Mouse (Mus musculus) C2C12 (cell line): ENCODE data around the gene Tacc3.

Experiments
- CEBPB ChIP-seq: IDR thresholded peaks from one replicate; pipeline ENCODE4 v1.6.1; 2011; ENCODE audit warnings: low read depth, mild to moderate bottlenecking, control low read depth, moderate library complexity
- CTCF ChIP-seq: IDR thresholded peaks from one replicate; pipeline ENCODE4 v1.5.1; 2011; ENCODE audit not compliant: control insufficient read depth, insufficient read depth, insufficient read length
- MAX ChIP-seq: IDR thresholded peaks from one replicate; pipeline ENCODE4 v1.6.1; 2011; ENCODE audit warnings: mild to moderate bottlenecking, control low read depth
- MYOG ChIP-seq: IDR thresholded peaks from one replicate; pipeline ENCODE4 v1.6.1; 2011; ENCODE audit not compliant: control insufficient read depth, insufficient read length; ENCODE audit errors: extremely low read depth
- USF1 ChIP-seq: IDR thresholded peaks from one replicate; pipeline ENCODE4 v1.6.1; 2011; ENCODE audit warnings: low read depth, mild to moderate bottlenecking, control low read depth, moderate library complexity

DNA sequence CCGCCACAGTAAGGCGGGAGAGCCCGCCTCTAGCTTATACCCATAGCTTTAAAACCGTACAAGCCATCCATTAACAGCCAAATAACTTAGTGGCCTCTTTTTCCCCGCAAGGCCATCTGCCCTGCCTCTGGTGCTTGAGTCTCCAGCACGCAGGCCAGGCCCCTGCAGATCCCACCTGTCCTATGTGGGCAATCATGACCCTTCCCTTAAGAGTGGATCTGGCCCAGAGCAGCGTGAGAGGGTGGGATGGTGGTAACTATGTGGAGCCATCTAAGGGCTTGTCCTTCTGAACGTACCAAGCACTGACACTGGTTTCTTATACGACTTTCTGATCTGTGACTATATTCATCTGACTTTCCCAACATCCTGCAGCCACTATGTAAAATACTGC lies 5.2 kb upstream of the Tacc3 start:
- TF ChIP-seq CEBPB = no peak
- no peak for TF ChIP-seq CTCF
- no peak for TF ChIP-seq MAX
- no peak for TF ChIP-seq MYOG
- no peak for TF ChIP-seq USF1
